Mouse (Mus musculus) lung, embryonic 14.5 days (tissue): ENCODE results near the gene Kit. TPM values are rescaled to one million over a fixed set of nuclear protein-coding genes. Genes with fewer than 3 reads are reported as not detected.
A peak's percentile ranks its signal among the peaks of the same experiment; 100 is the strongest.

Experiments
- ATAC-seq: fragments of 200-750 bp; cut with Nextera tagmentation; 2 replicates; pipeline ENCODE4 v1.8.0; 2017; ENCODE audit warnings: mild to moderate bottlenecking, moderate TSS enrichment, moderate library complexity; ENCODE audit not compliant: insufficient read depth
- DNase-seq: peaks from one replicate; pipeline ENCODE4 v3.0.0-alpha.2; 2015
- H3K27ac ChIP-seq: fragments of 300-500 bp; sonication (generic); 2 replicates; pipeline ENCODE4 v1.5.1; 2014; ENCODE audit warnings: low read depth, mild to moderate bottlenecking, moderate library complexity
- H3K27me3 ChIP-seq: fragments of 300-500 bp; sonication (generic); 2 replicates; pipeline ENCODE4 v1.6.1; 2014; ENCODE audit warnings: low read length, control low read depth; ENCODE audit not compliant: insufficient read depth
- H3K36me3 ChIP-seq: fragments of 300-500 bp; sonication (generic); 2 replicates; pipeline ENCODE4 v1.6.1; 2014; ENCODE audit warnings: control low read depth; ENCODE audit not compliant: insufficient read depth
- H3K4me1 ChIP-seq: fragments of 300-500 bp; sonication (generic); 2 replicates; pipeline ENCODE4 v1.6.1; 2014; ENCODE audit warnings: antibody characterized with exemption, control low read depth; ENCODE audit not compliant: insufficient read depth
- H3K4me2 ChIP-seq: fragments of 300-500 bp; sonication (generic); 2 replicates; pipeline ENCODE4 v1.6.1; 2014; ENCODE audit warnings: mild to moderate bottlenecking
- H3K4me3 ChIP-seq: fragments of 300-500 bp; sonication (generic); 2 replicates; pipeline ENCODE4 v1.5.1; 2014; ENCODE audit warnings: low read depth, low read length
- H3K9ac ChIP-seq: fragments of 300-500 bp; sonication (generic); 2 replicates; pipeline ENCODE4 v1.6.1; 2014
- H3K9me3 ChIP-seq: fragments of 300-500 bp; sonication (generic); 2 replicates; pipeline ENCODE4 v1.6.1; 2016; ENCODE audit warnings: low read depth, low read length, control low read depth
- CTCF ChIP-seq: IDR thresholded peaks from 2 replicates; pipeline ENCODE4 v1.5.1; 2016; ENCODE audit warnings: antibody characterized with exemption, low read depth
- WGBS: fragments of 180-500 bp; shearing (Covaris S2); extraction: QIAGEN DNeasy Blood & Tissue Kit; methylation state at CpG from one replicate; pipeline ENCODE4 v1.1.7; 2014; 5-methylcytosine and 5-hydroxymethylcytosine counted together
- polyA plus RNA-seq: library from polyadenylated mRNA; unstranded; fragments of >200 nt; fragmentation: Nextera tagmentation; extraction: Ambion mirVana; gene quantifications from 2 replicates; pipeline ENCODE4 v1.2.1, GENCODE M21; 2014

The Kit gene
- polyA plus RNA-seq, 1 experiment from 2014 or later, result 49.0 TPM

GRCm38 (mm10) chr5:75695162-75695809, 120.6 kb downstream of the Kit start:
- DNase-seq (no peak), ATAC-seq (no peak)
- no peaks in the 10 kb centered on the region for H3K4me1 ChIP-seq
- no peak for TF ChIP-seq CTCF
- H3K27ac ChIP-seq, result no peak overlapping the region
- H3K4me2 ChIP-seq, result no peak overlapping the region
- no peaks in the 10 kb centered on the region for H3K9me3 ChIP-seq
- H3K27me3 ChIP-seq, result no peaks in the 10 kb centered on the region
- no peaks in the 10 kb centered on the region for H3K36me3 ChIP-seq
- no peak overlapping the region for H3K4me3 ChIP-seq
- WGBS, result 74% methylated on average over 12 of the region's 12 CpGs
- H3K9ac ChIP-seq, result no peak overlapping the region

DNA sequence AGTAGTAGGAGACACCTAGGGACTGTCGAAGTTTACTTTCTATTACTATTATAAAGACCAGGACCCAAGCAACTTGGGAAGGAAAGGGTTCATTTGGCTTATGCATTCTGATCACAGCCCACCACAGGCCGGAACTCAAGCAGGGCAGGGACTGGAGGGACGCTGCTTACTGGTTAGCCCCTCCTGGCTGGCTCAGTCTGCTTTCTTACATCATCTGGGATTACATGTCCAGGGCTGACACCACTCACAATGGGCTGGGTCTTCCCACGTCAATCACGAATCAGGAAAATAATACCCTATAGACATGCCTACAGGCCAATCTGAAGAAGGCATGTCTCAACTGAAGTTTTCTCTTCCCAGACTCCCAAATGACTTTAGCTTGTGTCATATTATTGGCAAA, 122.2 kb downstream of the Kit start:
- Histone ChIP-seq H3K4me1 (no peaks in the 10 kb centered on the region), H3K36me3 (no peaks in the 10 kb centered on the region), H3K27me3 (no peaks in the 10 kb centered on the region), H3K27ac (no peak overlapping the region), H3K9me3 (no peaks in the 10 kb centered on the region), H3K4me2 (no peak overlapping the region), H3K9ac (no peak overlapping the region), H3K4me3 (no peak overlapping the region)
- ATAC-seq (no peak), DNase-seq (no peak)
- no peak for TF ChIP-seq CTCF
- WGBS, result 81% methylated on average over 5 of the region's 5 CpGs

- Histone ChIP-seq H3K4me1 (no peaks in the 10 kb centered on the region), H3K27ac (no peak overlapping the region), H3K4me2 (no peak overlapping the region), H3K4me3 (no peak overlapping the region), H3K36me3 (no peaks in the 10 kb centered on the region), H3K9me3 (no peaks in the 10 kb centered on the region), H3K27me3 (no peaks in the 10 kb centered on the region), H3K9ac (no peak overlapping the region)
- ATAC-seq, result no peak
- no peak for TF ChIP-seq CTCF
- no peak for DNase-seq
- WGBS, result 89% methylated on average over 8 of the region's 8 CpGs
These were observed 123.8 kb downstream of the Kit start for GRCm38 (mm10) chr5:75698556-75698955.

GRCm38 (mm10) chr5:75699081-75699480, 124.4 kb downstream of the Kit start:
- no peak for TF ChIP-seq CTCF
- Histone ChIP-seq H3K9me3 (no peaks in the 10 kb centered on the region), H3K4me1 (no peaks in the 10 kb centered on the region), H3K36me3 (no peaks in the 10 kb centered on the region), H3K4me3 (no peak overlapping the region), H3K27ac (no peak overlapping the region), H3K27me3 (no peaks in the 10 kb centered on the region), H3K4me2 (no peak overlapping the region), H3K9ac (no peak overlapping the region)
- WGBS, result 56% methylated on average over 7 of the region's 7 CpGs
- ATAC-seq (no peak), DNase-seq (no peak)

DNA sequence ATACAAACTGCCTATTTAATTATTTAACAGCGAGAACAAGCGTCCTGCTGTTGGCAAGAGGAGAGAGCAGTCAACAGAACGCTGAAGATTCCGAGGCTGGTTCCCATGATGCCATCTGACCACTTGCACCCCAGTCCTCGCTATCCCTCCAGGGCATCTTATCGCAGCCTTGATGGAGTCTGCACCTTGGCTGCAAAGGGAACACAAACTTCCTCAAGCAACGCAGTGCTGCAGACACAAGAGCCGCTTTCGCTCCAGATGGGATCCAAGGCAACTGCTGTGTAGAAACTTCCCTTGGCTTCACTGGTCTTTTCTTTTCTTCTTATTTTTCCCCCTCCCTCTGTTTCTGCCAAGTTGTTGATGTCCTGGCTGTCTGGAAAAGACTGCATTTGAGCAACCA, 124.8 kb downstream of the Kit start:
- DNase-seq (no peak), ATAC-seq (no peak)
- no peak for TF ChIP-seq CTCF
- Histone ChIP-seq H3K36me3 (no peaks in the 10 kb centered on the region), H3K9ac (no peak overlapping the region), H3K4me2 (no peak overlapping the region), H3K4me1 (no peaks in the 10 kb centered on the region), H3K9me3 (no peaks in the 10 kb centered on the region), H3K4me3 (no peak overlapping the region), H3K27me3 (no peaks in the 10 kb centered on the region), H3K27ac (no peak overlapping the region)
- WGBS, result 67% methylated on average over 9 of the region's 9 CpGs

GRCm38 (mm10) chr5:75701662-75702061, 126.9 kb downstream of the Kit start:
- H3K9ac ChIP-seq, result no peak overlapping the region
- no peak for TF ChIP-seq CTCF
- peak; percentile 86; the same call in 1 of the 2 replicates for ATAC-seq
- H3K27ac ChIP-seq, result no peak overlapping the region
- no peak overlapping the region for H3K4me2 ChIP-seq
- no peaks in the 10 kb centered on the region for H3K27me3 ChIP-seq
- no peak overlapping the region for H3K4me3 ChIP-seq
- H3K9me3 ChIP-seq, result no peaks in the 10 kb centered on the region
- 67% methylated on average over 12 of the region's 12 CpGs for WGBS
- no peaks in the 10 kb centered on the region for H3K4me1 ChIP-seq
- DNase-seq, result peak; percentile 75
- H3K36me3 ChIP-seq, result no peaks in the 10 kb centered on the region

DNA sequence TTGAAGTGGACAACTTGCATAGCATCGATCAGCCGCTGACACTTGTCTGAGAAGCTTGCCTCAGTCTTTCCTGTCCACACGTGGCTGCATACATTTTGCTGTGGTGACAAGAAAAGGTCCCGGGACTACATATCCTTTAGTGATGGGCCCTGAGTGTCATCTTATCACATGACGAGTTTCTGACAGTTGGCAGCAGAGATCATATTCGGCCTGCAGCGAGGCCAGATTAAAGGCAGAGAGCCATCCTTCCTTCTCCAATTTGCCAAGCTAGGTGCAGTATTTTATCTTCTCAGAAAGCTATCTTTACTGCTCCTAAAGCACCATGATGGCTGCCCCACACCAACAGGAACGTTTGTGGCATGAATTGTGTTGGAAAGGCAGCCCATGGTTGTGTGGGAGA, 127.4 kb downstream of the Kit start:
- H3K4me2 ChIP-seq, result no peak overlapping the region
- H3K4me1 ChIP-seq, result no peaks in the 10 kb centered on the region
- H3K4me3 ChIP-seq, result no peak overlapping the region
- no peak overlapping the region for H3K9ac ChIP-seq
- no peak overlapping the region for H3K27ac ChIP-seq
- no peak for ATAC-seq
- no peaks in the 10 kb centered on the region for H3K9me3 ChIP-seq
- no peaks in the 10 kb centered on the region for H3K36me3 ChIP-seq
- WGBS, result 73% methylated on average over 8 of the region's 8 CpGs
- no peaks in the 10 kb centered on the region for H3K27me3 ChIP-seq
- TF ChIP-seq CTCF, result no peak
- no peak for DNase-seq

- TF ChIP-seq CTCF, result no peak
- no peak for DNase-seq
- WGBS, result 70% methylated on average over 7 of the region's 7 CpGs
- H3K9ac ChIP-seq, result no peak overlapping the region
- no peaks in the 10 kb centered on the region for H3K27me3 ChIP-seq
- no peak overlapping the region for H3K4me2 ChIP-seq
- H3K4me1 ChIP-seq, result no peaks in the 10 kb centered on the region
- H3K27ac ChIP-seq, result no peak overlapping the region
- H3K36me3 ChIP-seq, result no peaks in the 10 kb centered on the region
- no peak for ATAC-seq
- no peaks in the 10 kb centered on the region for H3K9me3 ChIP-seq
- no peak overlapping the region for H3K4me3 ChIP-seq
These were observed 130.0 kb downstream of the Kit start for GRCm38 (mm10) chr5:75704584-75705175.
